In genomic region chr4:124658412-124658851, GRCm38 (mm10) we compare ENCODE assay signal across 9 mouse cellular contexts. TPM values are rescaled to one million over a fixed set of nuclear protein-coding genes. Genes with fewer than 3 reads are reported as not detected.
DNase-seq lines count a peak whose midpoint lies in the region; ATAC-seq and TF ChIP-seq lines count a peak whose summit lies in the region.
"Had no signal": no experiment of that assay in that cellular context is flagged by ENCODE, and none has a peak within 500 bp of the region (broad histone marks: within the 10 kb centered on the region; RNA-seq: fewer than 3 reads in every experiment).

No protein-coding gene starts in this region.

- peaks cover 88% of the 10 kb centered on the region for H3K27me3 ChIP-seq in embryonic facial prominence, embryonic 12.5 days
- H3K27me3 ChIP-seq in midbrain, postnatal 0 days (ENCODE audit: insufficient read depth, low read length): peaks cover 18% of the 10 kb centered on the region; the same call in 1 of the 2 replicates

- no peaks in the 10 kb centered on the region for H3K9me3 ChIP-seq in embryonic facial prominence, embryonic 12.5 days
- H3K9me3 ChIP-seq in midbrain, postnatal 0 days (ENCODE audit: low read length): no peaks in the 10 kb centered on the region

- no peak for ATAC-seq in embryonic facial prominence, embryonic 12.5 days (ENCODE audit: insufficient number of reproducible peaks, insufficient read depth, low FRiP score, low TSS enrichment)
- no peak for ATAC-seq in midbrain, postnatal 0 days (ENCODE audit: low FRiP score)

- H3K4me1 ChIP-seq in lung, adult 2 months (ENCODE audit: control insufficient read depth, insufficient read depth, low read length): peaks cover 7% of the 10 kb centered on the region; the same call in 1 of the 2 replicates
- H3K4me1 ChIP-seq in embryonic facial prominence, embryonic 12.5 days: peaks cover 24% of the 10 kb centered on the region
- H3K4me1 ChIP-seq in midbrain, postnatal 0 days (ENCODE audit: insufficient read depth, low read length): no peaks in the 10 kb centered on the region

- no peak overlapping the region for H3K4me3 ChIP-seq in lung, adult 2 months (replicated peaks; ENCODE audit: extremely low read depth, low read depth, low read length)
- H3K4me3 ChIP-seq in embryonic facial prominence, embryonic 12.5 days: peak overlapping the region; percentile 65
- peak overlapping the region; percentile 51 for H3K4me3 ChIP-seq in midbrain, postnatal 0 days (ENCODE audit: low read depth, low read length)

- no peak for TF ChIP-seq CTCF in lung, adult 2 months (IDR thresholded peaks at IDR 0.05; ENCODE audit: insufficient read depth, low read length)
- no peak for TF ChIP-seq CTCF in midbrain, postnatal 0 days (IDR thresholded peaks at IDR 0.05)

- peak; percentile 27 for DNase-seq in lung, adult 2 months
- DNase-seq in lung, postnatal 14 days: no peak
- peak; percentile 32 for DNase-seq in induced T-regulatory cell, adult 2 months (ENCODE audit: low read depth)
- DNase-seq in midbrain, postnatal 0 days (ENCODE audit: low spot score): no peak
- DNase-seq in cerebellum, adult 9-11 months: no peak
- no peak for DNase-seq in adrenal gland, postnatal 36 days
- DNase-seq in c-Kit-positive CD71-positive TER-119-positive erythroid progenitor cells, embryonic 14.5 days (ENCODE audit: low spot score): no peak

- H3K36me3 ChIP-seq in embryonic facial prominence, embryonic 12.5 days: no peaks in the 10 kb centered on the region
- H3K36me3 ChIP-seq in midbrain, postnatal 0 days (ENCODE audit: insufficient read depth, low read length): no peaks in the 10 kb centered on the region

- WGBS in lung, adult 2 months: 2% methylated on average over 39 of the region's 39 CpGs
- under 1% methylated on average over 37 of the region's 39 CpGs for WGBS in embryonic facial prominence, embryonic 12.5 days
- under 1% methylated on average over 36 of the region's 39 CpGs for WGBS in midbrain, postnatal 0 days

- H3K27ac ChIP-seq in embryonic facial prominence, embryonic 12.5 days: no peak overlapping the region
- H3K27ac ChIP-seq in midbrain, postnatal 0 days (ENCODE audit: low read depth, low read length): no peak overlapping the region

- no peak for TF ChIP-seq POLR2A in lung, adult 2 months (IDR thresholded peaks at IDR 0.05; ENCODE audit: borderline replicate concordance, extremely low read depth, low read depth, low read length)

- peak overlapping the region; percentile 97 for H3K4me2 ChIP-seq in embryonic facial prominence, embryonic 12.5 days (replicated peaks)
- H3K4me2 ChIP-seq in midbrain, postnatal 0 days (ENCODE audit: low read depth, low read length, poor library complexity, severe bottlenecking): peak overlapping the region; percentile 80

- H3K9ac ChIP-seq in embryonic facial prominence, embryonic 12.5 days: no peak overlapping the region
- peak overlapping the region; percentile 60 for H3K9ac ChIP-seq in midbrain, postnatal 0 days (replicated peaks; ENCODE audit: low read length, poor library complexity, severe bottlenecking)

RNA-seq across cellular contexts. Expression of gene Pou3f1, which starts 1.8 kb away (rescaled TPM):
- polyA plus RNA-seq in lung, adult 2 months (2012; rRNA removed): 0.16 and 0.22 TPM in 2 replicates
- 2.9 and 3.6 TPM in 2 replicates for polyA plus RNA-seq in embryonic facial prominence, embryonic 12.5 days (2016; fragmentation: Nextera tagmentation; extraction: Ambion mirVana)
- total RNA-seq in midbrain, postnatal 0 days (2014; rRNA removed): 17.7 and 19.8 TPM in 2 replicates
- polyA plus RNA-seq in midbrain, postnatal 0 days (2015; fragmentation: Nextera tagmentation; extraction: Ambion mirVana): 11.4 and 11.5 TPM in 2 replicates
- total RNA-seq in adrenal gland, postnatal 36 days (2021): under 1 TPM in 1 of 2 experiments, not detected in 1; 0.10 TPM

RNA-seq across cellular contexts. Expression of gene Utp11, which starts 35.0 kb away (rescaled TPM):
- polyA plus RNA-seq in lung, adult 2 months (2012; rRNA removed): 4.4 and 7.2 TPM in 2 replicates
- 81.1 and 86.4 TPM in 2 replicates for polyA plus RNA-seq in embryonic facial prominence, embryonic 12.5 days (2016; fragmentation: Nextera tagmentation; extraction: Ambion mirVana)
- 10.3 and 10.9 TPM in 2 replicates for total RNA-seq in midbrain, postnatal 0 days (2014; rRNA removed)
- polyA plus RNA-seq in midbrain, postnatal 0 days (2015; fragmentation: Nextera tagmentation; extraction: Ambion mirVana): 30.7 and 31.7 TPM in 2 replicates
- 10 to 100 TPM; 30.0 to 40.6 TPM for total RNA-seq in adrenal gland, postnatal 36 days (2021)

RNA-seq across cellular contexts. Expression of gene Fhl3, which starts 42.1 kb away (rescaled TPM):
- 15.1 and 36.7 TPM in 2 replicates for polyA plus RNA-seq in lung, adult 2 months (2012; rRNA removed)
- polyA plus RNA-seq in embryonic facial prominence, embryonic 12.5 days (2016; fragmentation: Nextera tagmentation; extraction: Ambion mirVana): 12.5 and 14.3 TPM in 2 replicates
- 5.0 and 6.9 TPM in 2 replicates for total RNA-seq in midbrain, postnatal 0 days (2014; rRNA removed)
- 1.7 and 2.0 TPM in 2 replicates for polyA plus RNA-seq in midbrain, postnatal 0 days (2015; fragmentation: Nextera tagmentation; extraction: Ambion mirVana)
- total RNA-seq in adrenal gland, postnatal 36 days (2021): 1 to 10 TPM; 8.1 to 9.0 TPM

RNA-seq across cellular contexts. Expression of gene 3100002H09Rik, which starts 47.8 kb away (rescaled TPM):
- not detected in 2 replicates for polyA plus RNA-seq in lung, adult 2 months (2012; rRNA removed)
- 0.36 TPM in 1 of 2 replicates, not detected in the other for polyA plus RNA-seq in embryonic facial prominence, embryonic 12.5 days (2016; fragmentation: Nextera tagmentation; extraction: Ambion mirVana)
- total RNA-seq in midbrain, postnatal 0 days (2014; rRNA removed): not detected in 2 replicates
- 0.19 TPM in 1 of 2 replicates, not detected in the other for polyA plus RNA-seq in midbrain, postnatal 0 days (2015; fragmentation: Nextera tagmentation; extraction: Ambion mirVana)
- total RNA-seq in adrenal gland, postnatal 36 days (2021): not detected
- polyA plus RNA-seq: large intestine, adult 2 months had no signal

RNA-seq across cellular contexts. Expression of gene Sf3a3, which starts 56.1 kb away (rescaled TPM):
- 8.1 and 11.5 TPM in 2 replicates for polyA plus RNA-seq in lung, adult 2 months (2012; rRNA removed)
- polyA plus RNA-seq in embryonic facial prominence, embryonic 12.5 days (2016; fragmentation: Nextera tagmentation; extraction: Ambion mirVana): 205 and 210 TPM in 2 replicates
- total RNA-seq in midbrain, postnatal 0 days (2014; rRNA removed): 32.8 and 34.3 TPM in 2 replicates
- 73.8 and 75.9 TPM in 2 replicates for polyA plus RNA-seq in midbrain, postnatal 0 days (2015; fragmentation: Nextera tagmentation; extraction: Ambion mirVana)
- 10 to 100 TPM; 39.3 to 39.6 TPM for total RNA-seq in adrenal gland, postnatal 36 days (2021)

Comparison
In these comparisons a context has a peak if more than half of its experiments do, and no peak if none do; other contexts are left out.
1. DNase-seq: peak in lung, adult 2 months (single experiment) and induced T-regulatory cell, adult 2 months (single experiment); none in lung, postnatal 14 days (single experiment), midbrain, postnatal 0 days (single experiment), cerebellum, adult 9-11 months (single experiment), adrenal gland, postnatal 36 days (0 of 2) and c-Kit-positive CD71-positive TER-119-positive erythroid progenitor cells, embryonic 14.5 days (single experiment).